In the genomic region with DNA sequence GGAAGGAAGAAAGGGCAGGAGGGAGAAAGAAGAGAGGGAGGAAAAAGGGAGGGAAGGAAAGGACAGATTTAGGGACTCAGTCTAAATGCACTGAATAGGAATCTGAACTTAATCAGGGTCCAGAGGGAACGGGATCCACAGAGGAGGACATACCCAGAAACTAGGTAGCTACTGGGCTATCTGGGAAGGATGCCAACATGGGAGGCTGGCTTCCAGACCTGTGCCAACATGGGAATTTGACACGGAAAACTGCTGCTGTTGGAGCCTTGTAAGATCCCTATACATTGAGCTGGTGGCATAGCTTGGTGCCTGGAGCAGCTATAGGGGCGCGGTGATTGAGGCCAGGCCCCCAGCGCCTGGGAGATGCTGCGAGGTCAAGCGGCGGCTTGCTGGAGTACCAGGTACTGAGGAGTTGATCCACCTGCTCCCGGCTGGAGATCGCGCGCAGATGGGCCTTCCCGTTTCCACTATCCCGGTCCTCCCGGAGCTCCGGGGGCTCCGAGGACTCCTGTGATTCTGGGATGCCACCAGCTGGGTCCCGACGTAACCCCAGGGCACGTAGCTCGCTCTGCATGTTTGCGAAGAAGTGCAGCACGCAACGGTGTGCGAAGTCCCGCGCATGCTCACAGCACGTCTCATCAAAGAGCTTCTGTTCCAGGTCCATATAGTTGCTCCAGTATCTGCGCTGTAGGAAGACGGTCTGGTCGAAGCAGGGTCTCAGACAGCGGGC, we compare ENCODE assay signal across 8 mouse cellular contexts. TPM values are rescaled to one million over a fixed set of nuclear protein-coding genes. Genes with fewer than 3 reads are reported as not detected.
A peak's percentile ranks its signal among the peaks of the same experiment; 100 is the strongest.
DNase-seq lines count a peak whose midpoint lies in the region; ATAC-seq lines count a peak whose summit lies in the region.

No protein-coding gene starts in this region.

- no peaks in the 10 kb centered on the region for H3K36me3 ChIP-seq in heart, embryonic 12.5 days
- H3K36me3 ChIP-seq in embryonic facial prominence, embryonic 11.5 days (replicated peaks; ENCODE audit: control insufficient read depth, insufficient read depth, low read depth, low read length) = no peaks in the 10 kb centered on the region
- H3K36me3 ChIP-seq in limb, embryonic 13.5 days = no peaks in the 10 kb centered on the region
- H3K36me3 ChIP-seq in stomach, embryonic 14.5 days (ENCODE audit: control insufficient read depth, insufficient read depth, low read length) = no peaks in the 10 kb centered on the region

- H3K27me3 ChIP-seq in heart, embryonic 12.5 days (replicated peaks) = peaks cover 25% of the 10 kb centered on the region; the same call in 1 of the 2 replicates
- H3K27me3 ChIP-seq in embryonic facial prominence, embryonic 11.5 days (ENCODE audit: control insufficient read depth, insufficient read depth, low read length) = no peaks in the 10 kb centered on the region
- H3K27me3 ChIP-seq in limb, embryonic 13.5 days = peaks cover 14% of the 10 kb centered on the region; the same call in 1 of the 2 replicates
- no peaks in the 10 kb centered on the region for H3K27me3 ChIP-seq in stomach, embryonic 14.5 days (ENCODE audit: control insufficient read depth, insufficient read depth, low read length)

- no peaks in the 10 kb centered on the region for H3K9me3 ChIP-seq in heart, embryonic 12.5 days (replicated peaks)
- H3K9me3 ChIP-seq in embryonic facial prominence, embryonic 11.5 days (replicated peaks; ENCODE audit: control insufficient read depth, low read length) = no peaks in the 10 kb centered on the region
- no peaks in the 10 kb centered on the region for H3K9me3 ChIP-seq in limb, embryonic 13.5 days
- no peaks in the 10 kb centered on the region for H3K9me3 ChIP-seq in stomach, embryonic 14.5 days (ENCODE audit: control insufficient read depth, low read depth, low read length)

- no peak for ATAC-seq in heart, embryonic 12.5 days (ENCODE audit: insufficient number of reproducible peaks, low FRiP score)
- peak; percentile 23; the same call in 1 of the 2 replicates for ATAC-seq in embryonic facial prominence, embryonic 11.5 days (replicated peaks; ENCODE audit: insufficient number of reproducible peaks, low FRiP score, low TSS enrichment, low read depth)
- ATAC-seq in limb, embryonic 13.5 days (ENCODE audit: low FRiP score, low read depth) = no peak
- ATAC-seq in stomach, embryonic 14.5 days (ENCODE audit: insufficient number of reproducible peaks, insufficient read depth, low FRiP score, low read depth) = no peak
- ATAC-seq in erythroblast, adult 5-6 weeks (replicated peaks; ENCODE audit: low FRiP score, poor library complexity, severe bottlenecking) = no peak

- peak overlapping the region; percentile 64 for H3K4me2 ChIP-seq in heart, embryonic 12.5 days
- peak overlapping the region; percentile 51 for H3K4me2 ChIP-seq in embryonic facial prominence, embryonic 11.5 days (ENCODE audit: low read depth, low read length)
- H3K4me2 ChIP-seq in limb, embryonic 13.5 days (replicated peaks) = peak overlapping the region; percentile 65
- peak overlapping the region; percentile 46 for H3K4me2 ChIP-seq in stomach, embryonic 14.5 days (replicated peaks; ENCODE audit: low read depth, low read length)

- DNase-seq in heart, adult 9 months (ENCODE audit: low spot score in 2 of 2) = no peak
- DNase-seq in ES-CJ7 (ENCODE audit: low read depth, low spot score) = peak; percentile 71
- peak; percentile 15 for DNase-seq in embryonic facial prominence, embryonic 11.5 days (ENCODE audit: low spot score)
- DNase-seq in adrenal gland, postnatal 4 days (ENCODE audit: low spot score in 2 of 2) = no peak

- H3K9ac ChIP-seq in heart, embryonic 12.5 days = no peak overlapping the region
- H3K9ac ChIP-seq in embryonic facial prominence, embryonic 11.5 days (replicated peaks; ENCODE audit: low read length) = peak overlapping the region; percentile 51
- peak overlapping the region; percentile 60 for H3K9ac ChIP-seq in limb, embryonic 13.5 days
- no peak overlapping the region for H3K9ac ChIP-seq in stomach, embryonic 14.5 days (replicated peaks; ENCODE audit: low read depth, low read length)

- peak overlapping the region; percentile 32 for H3K4me3 ChIP-seq in heart, embryonic 12.5 days
- peak overlapping the region; percentile 26 for H3K4me3 ChIP-seq in embryonic facial prominence, embryonic 11.5 days (ENCODE audit: low read depth, low read length)
- H3K4me3 ChIP-seq in limb, embryonic 13.5 days = peak overlapping the region; percentile 37
- H3K4me3 ChIP-seq in stomach, embryonic 14.5 days (ENCODE audit: low read depth, low read length) = 0 out of 2 replicates have a peak overlapping the region, but pooled peaks have one; percentile 23

- 19% methylated on average over 32 of the region's 32 CpGs for WGBS in heart, embryonic 12.5 days
- 28% methylated on average over 32 of the region's 32 CpGs for WGBS in embryonic facial prominence, embryonic 11.5 days
- 23% methylated on average over 32 of the region's 32 CpGs for WGBS in limb, embryonic 13.5 days
- 28% methylated on average over 32 of the region's 32 CpGs for WGBS in stomach, embryonic 14.5 days

- H3K27ac ChIP-seq in heart, embryonic 12.5 days (ENCODE audit: poor library complexity, severe bottlenecking) = no peak overlapping the region
- H3K27ac ChIP-seq in embryonic facial prominence, embryonic 11.5 days (replicated peaks; ENCODE audit: low read depth, low read length) = no peak overlapping the region
- H3K27ac ChIP-seq in limb, embryonic 13.5 days = no peak overlapping the region
- H3K27ac ChIP-seq in stomach, embryonic 14.5 days (ENCODE audit: low read length) = no peak overlapping the region

- peaks cover 11% of the 10 kb centered on the region; the same call in 1 of the 2 replicates for H3K4me1 ChIP-seq in heart, embryonic 12.5 days (replicated peaks)
- H3K4me1 ChIP-seq in embryonic facial prominence, embryonic 11.5 days (ENCODE audit: control insufficient read depth, insufficient read depth, low read length) = no peaks in the 10 kb centered on the region
- H3K4me1 ChIP-seq in limb, embryonic 13.5 days = peaks cover 12% of the 10 kb centered on the region
- no peaks in the 10 kb centered on the region for H3K4me1 ChIP-seq in stomach, embryonic 14.5 days (ENCODE audit: control insufficient read depth, insufficient read depth, low read length)

RNA-seq across cellular contexts. Expression of a gene that starts 6.1 kb away (rescaled TPM):
- polyA plus RNA-seq in heart, embryonic 12.5 days (2016; fragmentation: Nextera tagmentation; extraction: Ambion mirVana) = not detected in 2 replicates
- polyA plus RNA-seq in embryonic facial prominence, embryonic 11.5 days (2014; fragmentation: Nextera tagmentation; extraction: Ambion mirVana) = not detected in 2 replicates
- polyA plus RNA-seq in limb, embryonic 13.5 days (2015; fragmentation: Nextera tagmentation; extraction: Ambion mirVana) = not detected in 2 replicates
- polyA plus RNA-seq in stomach, embryonic 14.5 days (2014; fragmentation: Nextera tagmentation; extraction: Ambion mirVana) = not detected in 2 replicates
- total RNA-seq in erythroblast, adult 5-6 weeks (2015; ENCODE audit: low replicate concordance) = not detected in 2 replicates
- not detected in 2 replicates for total RNA-seq in erythroblast, adult 5-6 weeks (2017; ENCODE audit: low replicate concordance)
- not detected for total RNA-seq in adrenal gland, postnatal 4 days (2021)

RNA-seq across cellular contexts. Expression of a gene that starts 7.4 kb away (rescaled TPM):
- not detected in 2 replicates for polyA plus RNA-seq in heart, embryonic 12.5 days (2016; fragmentation: Nextera tagmentation; extraction: Ambion mirVana)
- not detected in 2 replicates for polyA plus RNA-seq in embryonic facial prominence, embryonic 11.5 days (2014; fragmentation: Nextera tagmentation; extraction: Ambion mirVana)
- polyA plus RNA-seq in limb, embryonic 13.5 days (2015; fragmentation: Nextera tagmentation; extraction: Ambion mirVana) = not detected in 2 replicates
- not detected in 2 replicates for polyA plus RNA-seq in stomach, embryonic 14.5 days (2014; fragmentation: Nextera tagmentation; extraction: Ambion mirVana)
- not detected in 2 replicates for total RNA-seq in erythroblast, adult 5-6 weeks (2015; ENCODE audit: low replicate concordance)
- total RNA-seq in erythroblast, adult 5-6 weeks (2017; ENCODE audit: low replicate concordance) = not detected in 2 replicates
- not detected for total RNA-seq in adrenal gland, postnatal 4 days (2021)

RNA-seq across cellular contexts. Expression of a gene that starts 13.4 kb away (rescaled TPM):
- polyA plus RNA-seq in heart, embryonic 12.5 days (2016; fragmentation: Nextera tagmentation; extraction: Ambion mirVana) = 5.8 and 6.1 TPM in 2 replicates
- polyA plus RNA-seq in embryonic facial prominence, embryonic 11.5 days (2014; fragmentation: Nextera tagmentation; extraction: Ambion mirVana) = 1.3 and 1.7 TPM in 2 replicates
- 8.3 and 9.4 TPM in 2 replicates for polyA plus RNA-seq in limb, embryonic 13.5 days (2015; fragmentation: Nextera tagmentation; extraction: Ambion mirVana)
- polyA plus RNA-seq in stomach, embryonic 14.5 days (2014; fragmentation: Nextera tagmentation; extraction: Ambion mirVana) = 2.3 and 2.5 TPM in 2 replicates
- total RNA-seq in erythroblast, adult 5-6 weeks (2015; ENCODE audit: low replicate concordance) = 2.3 and 4.0 TPM in 2 replicates
- total RNA-seq in erythroblast, adult 5-6 weeks (2017; ENCODE audit: low replicate concordance) = 1.4 and 3.5 TPM in 2 replicates
- 1 to 10 TPM; 5.3 to 5.4 TPM for total RNA-seq in adrenal gland, postnatal 4 days (2021)

RNA-seq across cellular contexts. Expression of a gene that starts 27.1 kb away (rescaled TPM):
- 2.3 and 2.8 TPM in 2 replicates for polyA plus RNA-seq in heart, embryonic 12.5 days (2016; fragmentation: Nextera tagmentation; extraction: Ambion mirVana)
- 2.9 and 3.2 TPM in 2 replicates for polyA plus RNA-seq in embryonic facial prominence, embryonic 11.5 days (2014; fragmentation: Nextera tagmentation; extraction: Ambion mirVana)
- 7.9 and 8.2 TPM in 2 replicates for polyA plus RNA-seq in limb, embryonic 13.5 days (2015; fragmentation: Nextera tagmentation; extraction: Ambion mirVana)
- 9.5 and 10.2 TPM in 2 replicates for polyA plus RNA-seq in stomach, embryonic 14.5 days (2014; fragmentation: Nextera tagmentation; extraction: Ambion mirVana)
- total RNA-seq in erythroblast, adult 5-6 weeks (2015; ENCODE audit: low replicate concordance) = not detected in 2 replicates
- total RNA-seq in erythroblast, adult 5-6 weeks (2017; ENCODE audit: low replicate concordance) = not detected in 2 replicates
- total RNA-seq in adrenal gland, postnatal 4 days (2021) = 10 to 100 TPM; 24.8 to 27.3 TPM

Comparison
In these comparisons a context has a peak if more than half of its experiments do, and no peak if none do; other contexts are left out.
1. H3K9ac ChIP-seq: peak in embryonic facial prominence, embryonic 11.5 days (single experiment) and limb, embryonic 13.5 days (single experiment); none in heart, embryonic 12.5 days (single experiment) and stomach, embryonic 14.5 days (single experiment).
2. DNase-seq: peak in ES-CJ7 (single experiment) and embryonic facial prominence, embryonic 11.5 days (single experiment); none in heart, adult 9 months (0 of 2) and adrenal gland, postnatal 4 days (0 of 2).
3. Peak in every context shown above with its lines, with median percentiles within 50 percentile points of each other: H3K4me2 ChIP-seq and H3K4me3 ChIP-seq.